Mouse (Mus musculus) embryonic facial prominence, embryonic 12.5 days (tissue): ENCODE data around the gene Thsd7a. TPM values are rescaled to one million over a fixed set of nuclear protein-coding genes. Genes with fewer than 3 reads are reported as not detected.

ENCODE experiments used
- ATAC-seq: fragments of 200-750 bp; cut with Nextera tagmentation; 2 replicates; pipeline ENCODE4 v1.8.0; 2017; ENCODE audit not compliant: insufficient number of reproducible peaks, insufficient read depth, low FRiP score, low TSS enrichment
- H3K27ac ChIP-seq: fragments of 300-500 bp; sonication (generic); 2 replicates; pipeline ENCODE4 v1.5.1; 2016; ENCODE audit warnings: mild to moderate bottlenecking
- H3K27me3 ChIP-seq: fragments of 300-500 bp; sonication (generic); 2 replicates; pipeline ENCODE4 v1.6.1; 2016; ENCODE audit warnings: mild to moderate bottlenecking, moderate library complexity
- H3K36me3 ChIP-seq: fragments of 300-500 bp; sonication (generic); 2 replicates; pipeline ENCODE4 v1.6.1; 2016; ENCODE audit warnings: mild to moderate bottlenecking
- H3K4me1 ChIP-seq: fragments of 300-500 bp; sonication (generic); 2 replicates; pipeline ENCODE4 v1.6.1; 2016
- H3K4me2 ChIP-seq: fragments of 300-500 bp; sonication (generic); replicated peaks from 2 replicates; pipeline ENCODE4 v1.6.1; 2016; ENCODE audit warnings: mild to moderate bottlenecking, moderate library complexity
- H3K4me3 ChIP-seq: fragments of 300-500 bp; sonication (generic); 2 replicates; pipeline ENCODE4 v1.5.1; 2016; ENCODE audit warnings: mild to moderate bottlenecking
- H3K9ac ChIP-seq: fragments of 300-500 bp; sonication (generic); 2 replicates; pipeline ENCODE4 v1.6.1; 2016; ENCODE audit warnings: mild to moderate bottlenecking, moderate library complexity
- H3K9me3 ChIP-seq: fragments of 300-500 bp; sonication (generic); 2 replicates; pipeline ENCODE4 v1.6.1; 2016; ENCODE audit warnings: mild to moderate bottlenecking, moderate library complexity
- WGBS: fragments of 180-500 bp; shearing (Covaris S2); methylation state at CpG from one replicate; pipeline ENCODE4 v1.1.7; 2016; 5-methylcytosine and 5-hydroxymethylcytosine counted together
- polyA plus RNA-seq: library from polyadenylated mRNA; unstranded; fragments of >200 nt; fragmentation: Nextera tagmentation; extraction: Ambion mirVana; gene quantifications from 2 replicates; pipeline ENCODE4 v1.2.1, GENCODE M21; 2016

Gene Thsd7a
- polyA plus RNA-seq, 1 experiment from 2014 or later, result 7.0 TPM

- Histone ChIP-seq H3K27me3 (no peaks in the 10 kb centered on the region), H3K36me3 (no peaks in the 10 kb centered on the region), H3K4me3 (no peak overlapping the region), H3K27ac (no peak overlapping the region), H3K9me3 (no peaks in the 10 kb centered on the region), H3K4me1 (no peaks in the 10 kb centered on the region), H3K9ac (no peak overlapping the region), H3K4me2 (no peak overlapping the region)
- ATAC-seq, result no peak
- 85% methylated on average over 11 of the region's 11 CpGs for WGBS
Measured at GRCm38 (mm10) chr6:12628637-12629246, 120.5 kb downstream of the Thsd7a start.

GRCm38 (mm10) chr6:12606638-12607246 lies 142.5 kb downstream of the Thsd7a start:
- 89% methylated on average over 13 of the region's 13 CpGs for WGBS

GRCm38 (mm10) chr6:12602927-12603326 lies 146.3 kb downstream of the Thsd7a start:
- no peaks in the 10 kb centered on the region for H3K4me1 ChIP-seq
- no peak overlapping the region for H3K27ac ChIP-seq
- no peaks in the 10 kb centered on the region for H3K27me3 ChIP-seq
- H3K9ac ChIP-seq, result no peak overlapping the region
- 37% methylated on average over 2 of the region's 2 CpGs for WGBS
- H3K4me3 ChIP-seq, result no peak overlapping the region
- H3K4me2 ChIP-seq, result no peak overlapping the region
- H3K9me3 ChIP-seq, result no peaks in the 10 kb centered on the region
- no peak for ATAC-seq
- H3K36me3 ChIP-seq, result no peaks in the 10 kb centered on the region

More at GRCm38 (mm10) chr6:12606638-12607246, 142.5 kb downstream of the Thsd7a start:
- no peaks in the 10 kb centered on the region for H3K9me3 ChIP-seq
- H3K27ac ChIP-seq, result no peak overlapping the region
- ATAC-seq, result no peak
- H3K36me3 ChIP-seq, result no peaks in the 10 kb centered on the region
- H3K4me1 ChIP-seq, result no peaks in the 10 kb centered on the region
- no peak overlapping the region for H3K4me3 ChIP-seq
- H3K4me2 ChIP-seq, result no peak overlapping the region
- no peak overlapping the region for H3K9ac ChIP-seq
- H3K27me3 ChIP-seq, result no peaks in the 10 kb centered on the region

- H3K4me2 ChIP-seq, result no peak overlapping the region
- H3K9ac ChIP-seq, result no peak overlapping the region
- H3K4me1 ChIP-seq, result no peaks in the 10 kb centered on the region
- H3K4me3 ChIP-seq, result no peak overlapping the region
- no peaks in the 10 kb centered on the region for H3K27me3 ChIP-seq
- no peak overlapping the region for H3K27ac ChIP-seq
- 86% methylated on average over 4 of the region's 4 CpGs for WGBS
- no peaks in the 10 kb centered on the region for H3K36me3 ChIP-seq
- no peak for ATAC-seq
- H3K9me3 ChIP-seq, result no peaks in the 10 kb centered on the region
Measured at GRCm38 (mm10) chr6:12602161-12602560, 147.0 kb downstream of the Thsd7a start.

- 84% methylated on average over 4 of the region's 4 CpGs for WGBS
- Histone ChIP-seq H3K4me1 (no peaks in the 10 kb centered on the region), H3K4me2 (no peak overlapping the region), H3K36me3 (no peaks in the 10 kb centered on the region), H3K27me3 (no peaks in the 10 kb centered on the region), H3K4me3 (no peak overlapping the region), H3K9ac (no peak overlapping the region), H3K27ac (no peak overlapping the region), H3K9me3 (no peaks in the 10 kb centered on the region)
- no peak for ATAC-seq
Measured at GRCm38 (mm10) chr6:12584456-12584855, 164.8 kb downstream of the Thsd7a start.

GRCm38 (mm10) chr6:12581143-12581542 lies 168.1 kb downstream of the Thsd7a start:
- Histone ChIP-seq H3K4me3 (no peak overlapping the region), H3K27ac (no peak overlapping the region), H3K9me3 (no peaks in the 10 kb centered on the region), H3K4me2 (no peak overlapping the region), H3K9ac (no peak overlapping the region), H3K36me3 (no peaks in the 10 kb centered on the region), H3K4me1 (no peaks in the 10 kb centered on the region), H3K27me3 (no peaks in the 10 kb centered on the region)
- 53% methylated on average over 3 of the region's 3 CpGs for WGBS
- ATAC-seq, result no peak

GRCm38 (mm10) chr6:12575619-12576216 lies 173.5 kb downstream of the Thsd7a start:
- Histone ChIP-seq H3K9ac (no peak overlapping the region), H3K27ac (no peak overlapping the region), H3K4me3 (no peak overlapping the region), H3K36me3 (no peaks in the 10 kb centered on the region), H3K9me3 (no peaks in the 10 kb centered on the region), H3K27me3 (no peaks in the 10 kb centered on the region), H3K4me1 (no peaks in the 10 kb centered on the region), H3K4me2 (no peak overlapping the region)
- ATAC-seq, result no peak
- 71% methylated on average over 6 of the region's 6 CpGs for WGBS

- H3K4me3 ChIP-seq, result no peak overlapping the region
- H3K4me1 ChIP-seq, result no peaks in the 10 kb centered on the region
- no peak overlapping the region for H3K4me2 ChIP-seq
- no peak for ATAC-seq
- no peaks in the 10 kb centered on the region for H3K36me3 ChIP-seq
- WGBS, result 78% methylated on average over 5 of the region's 5 CpGs
- H3K9me3 ChIP-seq, result no peaks in the 10 kb centered on the region
- H3K27ac ChIP-seq, result no peak overlapping the region
- no peak overlapping the region for H3K9ac ChIP-seq
- H3K27me3 ChIP-seq, result no peaks in the 10 kb centered on the region
Measured at GRCm38 (mm10) chr6:12572202-12572601, 177.0 kb downstream of the Thsd7a start.

GRCm38 (mm10) chr6:12565136-12565535 lies 184.1 kb downstream of the Thsd7a start:
- no peak overlapping the region for H3K4me2 ChIP-seq
- H3K27me3 ChIP-seq, result no peaks in the 10 kb centered on the region
- H3K9ac ChIP-seq, result no peak overlapping the region
- no peaks in the 10 kb centered on the region for H3K36me3 ChIP-seq
- WGBS, result 83% methylated on average over 4 of the region's 4 CpGs
- no peak overlapping the region for H3K4me3 ChIP-seq
- H3K27ac ChIP-seq, result no peak overlapping the region
- H3K4me1 ChIP-seq, result no peaks in the 10 kb centered on the region
- H3K9me3 ChIP-seq, result no peaks in the 10 kb centered on the region
- no peak for ATAC-seq

- H3K36me3 ChIP-seq, result no peaks in the 10 kb centered on the region
- no peak overlapping the region for H3K9ac ChIP-seq
- no peak overlapping the region for H3K4me2 ChIP-seq
- no peaks in the 10 kb centered on the region for H3K4me1 ChIP-seq
- no peak for ATAC-seq
- no peak overlapping the region for H3K27ac ChIP-seq
- 83% methylated on average over 3 of the region's 3 CpGs for WGBS
- H3K4me3 ChIP-seq, result no peak overlapping the region
- H3K27me3 ChIP-seq, result no peaks in the 10 kb centered on the region
- H3K9me3 ChIP-seq, result no peaks in the 10 kb centered on the region
Measured at GRCm38 (mm10) chr6:12562336-12562735, 186.9 kb downstream of the Thsd7a start.

- H3K4me2 ChIP-seq, result no peak overlapping the region
- H3K27me3 ChIP-seq, result no peaks in the 10 kb centered on the region
- H3K9me3 ChIP-seq, result no peaks in the 10 kb centered on the region
- ATAC-seq, result no peak
- H3K4me3 ChIP-seq, result no peak overlapping the region
- 84% methylated on average over 2 of the region's 2 CpGs for WGBS
- H3K4me1 ChIP-seq, result no peaks in the 10 kb centered on the region
- H3K27ac ChIP-seq, result no peak overlapping the region
- no peak overlapping the region for H3K9ac ChIP-seq
- no peaks in the 10 kb centered on the region for H3K36me3 ChIP-seq
Measured at GRCm38 (mm10) chr6:12560500-12560899, 188.7 kb downstream of the Thsd7a start.
